In genomic region chr5:91519521-91519920, GRCm38 (mm10) we compare ENCODE assay signal across 9 mouse cellular contexts. TPM values are rescaled to one million over a fixed set of nuclear protein-coding genes. Genes with fewer than 3 reads are reported as not detected.
DNase-seq lines count a peak whose midpoint lies in the region; ATAC-seq lines count a peak whose summit lies in the region.
"Had no signal": no experiment of that assay in that cellular context is flagged by ENCODE, and none has a peak within 500 bp of the region (broad histone marks: within the 10 kb centered on the region; RNA-seq: fewer than 3 reads in every experiment).

No protein-coding gene starts in this region.

- H3K27me3 ChIP-seq in hindbrain, embryonic 10.5 days (ENCODE audit: insufficient read depth, poor library complexity, severe bottlenecking) = peaks cover 31% of the 10 kb centered on the region
- H3K27me3 ChIP-seq in hindbrain, embryonic 12.5 days = peaks cover 10% of the 10 kb centered on the region
- no peaks in the 10 kb centered on the region for H3K27me3 ChIP-seq in forebrain, embryonic 15.5 days
- H3K27me3 ChIP-seq in limb, embryonic 15.5 days = peaks cover 10% of the 10 kb centered on the region
- H3K27me3 ChIP-seq: Patski had no signal

- H3K9ac ChIP-seq in hindbrain, embryonic 12.5 days = no peak overlapping the region
- H3K9ac ChIP-seq in forebrain, embryonic 15.5 days (replicated peaks) = no peak overlapping the region
- no peak overlapping the region for H3K9ac ChIP-seq in limb, embryonic 15.5 days

- 44% methylated on average over 4 of the region's 4 CpGs for WGBS in hindbrain, embryonic 10.5 days
- 47% methylated on average over 4 of the region's 4 CpGs for WGBS in hindbrain, embryonic 12.5 days
- WGBS in forebrain, embryonic 15.5 days = 54% methylated on average over 4 of the region's 4 CpGs
- 30% methylated on average over 4 of the region's 4 CpGs for WGBS in limb, embryonic 15.5 days

- no peak for ATAC-seq in hindbrain, embryonic 12.5 days (ENCODE audit: low FRiP score)
- ATAC-seq in forebrain, embryonic 15.5 days (replicated peaks) = no peak
- ATAC-seq in limb, embryonic 15.5 days (ENCODE audit: insufficient number of reproducible peaks, low FRiP score, low TSS enrichment, low read depth) = no peak
- ATAC-seq: Patski had no signal

- no peaks in the 10 kb centered on the region for H3K9me3 ChIP-seq in hindbrain, embryonic 10.5 days
- no peaks in the 10 kb centered on the region for H3K9me3 ChIP-seq in hindbrain, embryonic 12.5 days (replicated peaks)
- H3K9me3 ChIP-seq in forebrain, embryonic 15.5 days = no peaks in the 10 kb centered on the region
- no peaks in the 10 kb centered on the region for H3K9me3 ChIP-seq in limb, embryonic 15.5 days

- peak overlapping the region; percentile 64; the same call in 1 of the 2 replicates for H3K4me3 ChIP-seq in hindbrain, embryonic 10.5 days
- no peak overlapping the region for H3K4me3 ChIP-seq in hindbrain, embryonic 12.5 days
- no peak overlapping the region for H3K4me3 ChIP-seq in forebrain, embryonic 15.5 days
- peak overlapping the region; percentile 19 for H3K4me3 ChIP-seq in limb, embryonic 15.5 days

- H3K36me3 ChIP-seq in hindbrain, embryonic 10.5 days = no peaks in the 10 kb centered on the region
- no peaks in the 10 kb centered on the region for H3K36me3 ChIP-seq in hindbrain, embryonic 12.5 days
- H3K36me3 ChIP-seq in forebrain, embryonic 15.5 days = no peaks in the 10 kb centered on the region
- H3K36me3 ChIP-seq in limb, embryonic 15.5 days = no peaks in the 10 kb centered on the region

- H3K4me2 ChIP-seq in hindbrain, embryonic 12.5 days (replicated peaks) = no peak overlapping the region
- 0 out of 2 replicates have a peak overlapping the region, but pooled peaks have one; percentile 1 for H3K4me2 ChIP-seq in forebrain, embryonic 15.5 days (replicated peaks)
- peak overlapping the region; percentile 93 for H3K4me2 ChIP-seq in limb, embryonic 15.5 days

- H3K4me1 ChIP-seq in hindbrain, embryonic 10.5 days (replicated peaks) = peaks cover 35% of the 10 kb centered on the region
- H3K4me1 ChIP-seq in hindbrain, embryonic 12.5 days = peaks cover 14% of the 10 kb centered on the region
- H3K4me1 ChIP-seq in forebrain, embryonic 15.5 days = peaks cover 26% of the 10 kb centered on the region
- peaks cover 22% of the 10 kb centered on the region for H3K4me1 ChIP-seq in limb, embryonic 15.5 days

- no peak overlapping the region for H3K27ac ChIP-seq in hindbrain, embryonic 10.5 days
- no peak overlapping the region for H3K27ac ChIP-seq in hindbrain, embryonic 12.5 days
- no peak overlapping the region for H3K27ac ChIP-seq in forebrain, embryonic 15.5 days (replicated peaks)
- no peak overlapping the region for H3K27ac ChIP-seq in limb, embryonic 15.5 days

- peak; percentile 47 for DNase-seq in hindbrain, embryonic 10.5 days (ENCODE audit: low spot score)
- DNase-seq in ZHBTc4 (ENCODE audit: low read depth, low spot score) = peak; percentile 23
- no peak for DNase-seq in urinary bladder, postnatal 10 days (ENCODE audit: low spot score)
- no peak for DNase-seq in testis, postnatal 14 days (ENCODE audit: low spot score)
- DNase-seq in lung, postnatal 25 days (ENCODE audit: low spot score) = no peak

RNA-seq across cellular contexts. Expression of gene Parm1, which starts 2.1 kb away (rescaled TPM):
- polyA plus RNA-seq in hindbrain, embryonic 10.5 days (2016; fragmentation: Nextera tagmentation; extraction: Ambion mirVana) = 16.3 and 18.1 TPM in 2 replicates
- polyA plus RNA-seq in hindbrain, embryonic 12.5 days (2016; fragmentation: Nextera tagmentation; extraction: Ambion mirVana) = 8.0 and 11.3 TPM in 2 replicates
- 3.3 and 3.5 TPM in 2 replicates for polyA plus RNA-seq in forebrain, embryonic 15.5 days (2015; fragmentation: Nextera tagmentation; extraction: Ambion mirVana)
- 21.7 and 24.9 TPM in 2 replicates for polyA plus RNA-seq in limb, embryonic 15.5 days (2015; fragmentation: Nextera tagmentation; extraction: Ambion mirVana)

Comparison
In these comparisons a context has a peak if more than half of its experiments do, and no peak if none do; other contexts are left out.
1. H3K4me3 ChIP-seq: peak in hindbrain, embryonic 10.5 days (single experiment) and limb, embryonic 15.5 days (single experiment); none in hindbrain, embryonic 12.5 days (single experiment) and forebrain, embryonic 15.5 days (single experiment).
2. DNase-seq: peak in hindbrain, embryonic 10.5 days (single experiment) and ZHBTc4 (single experiment); none in urinary bladder, postnatal 10 days (single experiment), testis, postnatal 14 days (single experiment) and lung, postnatal 25 days (single experiment).